Mouse (Mus musculus) layer of hippocampus, postnatal 36 days (tissue): ENCODE results near the gene Tmem53. TPM values are rescaled to one million over a fixed set of nuclear protein-coding genes. Genes with fewer than 3 reads are reported as not detected.
"Not testable (repeated sequence)": the region's sequence is repeated elsewhere in the genome, so short reads cannot be mapped to it uniquely, and the experiment has no call there.

Source experiments
- DNase-seq, 2 experiments: peaks; one replicate each; pipeline ENCODE4 v3.0.0; 2022
- total RNA-seq, 2 experiments: library from RNA; stranded (reverse); gene quantifications; 2 replicates each; pipeline ENCODE4 v1.2.3; 2021

Tmem53 gene
- total RNA-seq, 2 experiments from 2014 or later: 4.8 to 6.1 TPM

GRCm38 (mm10) chr4:117252351-117252750 lies 600 bp downstream of the Tmem53 start:
- no peak for DNase-seq

DNA sequence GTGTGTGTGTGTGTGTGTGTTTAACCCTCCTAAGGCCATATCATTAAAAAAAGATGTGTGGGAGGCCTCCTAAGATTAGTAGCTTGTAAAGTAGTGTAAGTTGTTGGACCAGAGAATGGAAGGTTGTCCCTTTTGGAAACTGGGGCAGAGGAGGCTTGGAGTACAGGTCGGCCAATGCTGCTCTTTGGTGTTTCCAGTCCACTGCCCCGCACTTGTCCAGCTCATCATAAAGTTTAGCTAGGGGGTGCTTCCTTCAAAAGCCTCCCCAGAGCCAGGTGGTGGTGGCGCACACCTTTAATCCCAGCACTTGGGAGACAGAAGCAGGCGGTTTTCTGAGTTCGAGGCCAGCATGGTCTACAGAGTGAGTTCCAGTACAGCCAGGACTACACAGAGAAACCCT lies 1.0 kb downstream of the Tmem53 start:
- no peak for DNase-seq

DNA sequence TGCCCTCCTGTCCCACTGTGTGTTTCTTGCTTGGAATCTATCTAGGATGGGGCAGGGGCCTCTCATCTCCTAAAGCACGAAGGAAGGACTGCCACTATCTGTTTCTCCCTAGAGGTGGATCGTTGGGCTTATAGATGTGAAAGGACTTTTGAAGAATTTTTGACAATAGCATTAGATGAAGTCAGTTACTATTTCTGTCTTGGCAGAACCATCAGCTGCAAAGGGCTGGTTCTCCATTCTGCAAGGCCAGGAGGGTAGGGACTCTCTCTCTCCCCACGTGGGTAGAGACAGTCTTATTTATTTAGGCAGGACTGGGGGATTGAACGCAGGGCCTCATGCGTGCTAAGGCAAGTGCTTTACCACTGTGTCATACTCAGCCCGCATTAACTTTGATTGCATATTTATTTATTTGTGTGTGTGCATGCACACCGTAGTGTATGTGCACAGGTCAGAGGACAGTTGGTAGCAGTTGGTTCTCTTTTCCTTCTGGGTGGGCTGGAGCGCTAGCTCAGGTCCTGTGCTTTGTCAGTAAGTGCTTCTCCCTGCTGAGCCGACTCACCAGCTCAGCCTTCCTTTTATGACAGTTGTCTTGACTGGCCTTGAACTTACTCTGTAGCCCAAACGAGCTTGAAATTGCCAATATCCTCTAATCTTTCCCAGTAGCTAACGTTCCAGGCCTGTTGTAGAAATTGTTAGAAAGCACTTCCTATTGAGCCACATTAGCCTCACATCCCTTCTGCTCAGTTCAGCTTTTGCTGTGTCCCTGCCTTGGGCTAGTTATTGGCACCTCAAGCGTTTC lies 1.7 kb downstream of the Tmem53 start:
- DNase-seq: no peak

DNA sequence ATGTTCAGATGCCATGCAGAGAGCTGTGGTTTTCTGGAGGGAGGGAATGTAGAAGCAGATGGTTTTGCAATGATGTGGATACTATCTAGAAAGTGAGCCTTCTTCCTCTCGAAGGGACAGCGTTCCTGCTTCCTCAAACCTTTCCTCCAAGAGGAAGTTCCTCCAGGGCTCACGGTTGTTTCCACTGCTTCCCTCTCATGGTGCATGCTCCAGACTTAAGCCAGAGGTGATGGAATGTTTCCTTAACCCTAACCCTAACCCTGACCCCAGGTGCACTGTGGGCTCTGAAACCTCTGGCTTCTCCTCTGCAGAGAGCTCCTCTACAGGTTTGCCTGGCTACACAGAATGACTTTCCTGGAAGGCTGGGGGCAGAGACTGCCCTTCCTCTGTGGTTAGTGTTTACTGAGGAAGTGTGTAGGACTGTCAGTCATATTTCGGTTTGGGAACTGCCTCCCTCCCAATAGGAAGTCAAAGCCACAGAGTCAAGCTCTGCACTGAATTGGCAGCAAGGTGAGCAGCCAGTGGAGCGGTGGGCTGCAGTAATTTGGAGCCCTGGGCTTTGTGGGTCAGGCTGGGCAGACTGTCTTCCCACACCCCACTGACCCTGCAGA lies 2.4 kb downstream of the Tmem53 start:
- DNase-seq: no peak

GRCm38 (mm10) chr4:117254672-117255071 lies 2.9 kb downstream of the Tmem53 start:
- no peak for DNase-seq

- not testable (repeated sequence) for DNase-seq
Measured at GRCm38 (mm10) chr4:117259909-117260308, 8.2 kb downstream of the Tmem53 start.

DNA sequence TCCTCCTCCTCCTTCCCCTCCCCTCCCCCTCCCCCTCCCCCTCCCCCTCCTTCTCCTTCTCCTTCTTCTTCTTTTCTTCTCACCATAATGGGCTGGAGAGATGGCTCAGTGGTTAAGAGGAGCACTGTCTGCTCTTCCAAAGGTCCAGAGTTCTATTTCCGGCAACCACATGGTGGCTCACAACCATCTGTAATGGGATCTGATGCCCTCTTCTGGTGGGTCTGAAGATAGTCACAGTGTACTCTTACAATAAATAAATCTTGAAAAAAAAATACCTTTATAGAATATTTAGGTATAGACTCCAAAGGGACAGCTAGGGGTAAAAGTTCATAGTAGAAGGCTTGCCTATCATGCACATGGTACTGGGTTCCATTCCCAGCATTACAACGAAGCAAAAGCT lies 9.5 kb downstream of the Tmem53 start:
- no peak for DNase-seq

- no peak for DNase-seq
Measured at GRCm38 (mm10) chr4:117262101-117262913, 10.6 kb downstream of the Tmem53 start.

- DNase-seq: no peak
Measured at GRCm38 (mm10) chr4:117262987-117263386, 11.2 kb downstream of the Tmem53 start.

- DNase-seq: peak; percentile 76 to 81
Measured at GRCm38 (mm10) chr4:117267284-117267683, 15.5 kb downstream of the Tmem53 start.

DNA sequence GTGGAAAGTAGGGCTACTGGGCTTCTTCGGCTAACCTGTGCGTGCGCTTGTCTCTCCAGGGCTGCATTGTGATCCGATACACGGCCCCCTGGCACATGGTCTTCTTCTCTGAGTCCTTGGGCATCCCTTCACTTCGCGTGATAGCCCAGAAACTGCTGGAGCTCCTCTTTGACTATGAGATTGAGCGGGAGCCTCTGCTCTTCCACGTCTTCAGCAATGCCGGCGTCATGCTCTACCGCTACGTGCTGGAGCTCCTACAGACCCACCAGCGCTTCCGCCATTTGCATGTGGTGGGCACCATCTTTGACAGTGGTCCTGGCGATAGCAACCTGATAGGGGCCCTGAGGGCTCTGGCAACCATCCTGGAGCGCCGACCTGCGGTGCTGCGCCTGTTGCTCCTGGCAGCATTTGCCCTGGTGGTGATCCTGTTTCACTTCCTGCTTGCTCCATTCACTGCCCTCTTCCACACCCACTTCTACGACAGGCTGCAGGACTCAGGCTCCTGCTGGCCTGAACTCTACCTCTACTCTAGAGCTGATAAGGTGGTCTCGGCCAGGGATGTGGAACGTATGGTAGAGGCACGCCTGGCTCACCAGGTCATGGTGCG lies 16.2 kb downstream of the Tmem53 start:
- DNase-seq: no peak

DNA sequence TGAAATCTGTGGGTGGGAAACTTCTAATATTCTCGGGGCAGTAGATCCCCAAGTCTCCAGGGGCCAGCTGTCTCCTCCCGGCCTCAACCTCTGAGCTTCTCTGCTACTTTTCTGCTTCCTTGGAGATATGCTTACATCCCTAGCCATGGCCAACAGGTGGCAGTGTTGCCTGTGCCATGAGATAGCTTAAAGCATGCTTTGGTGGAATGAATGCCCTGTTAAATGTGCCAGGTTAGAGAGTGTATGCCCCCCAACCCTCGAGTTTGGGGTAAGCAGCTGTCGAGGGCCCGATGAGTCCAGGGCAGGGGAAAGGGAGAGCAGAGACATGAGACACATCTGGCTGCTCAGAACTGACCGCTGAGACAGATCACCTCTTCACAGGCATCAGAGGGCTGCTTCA lies 18.5 kb downstream of the Tmem53 start:
- DNase-seq: peak; percentile 69 to 71

GRCm38 (mm10) chr4:117272459-117272858 lies 20.7 kb downstream of the Tmem53 start:
- no peak for DNase-seq

- DNase-seq: no peak
Measured at GRCm38 (mm10) chr4:117274720-117275119, 23.0 kb downstream of the Tmem53 start.

DNA sequence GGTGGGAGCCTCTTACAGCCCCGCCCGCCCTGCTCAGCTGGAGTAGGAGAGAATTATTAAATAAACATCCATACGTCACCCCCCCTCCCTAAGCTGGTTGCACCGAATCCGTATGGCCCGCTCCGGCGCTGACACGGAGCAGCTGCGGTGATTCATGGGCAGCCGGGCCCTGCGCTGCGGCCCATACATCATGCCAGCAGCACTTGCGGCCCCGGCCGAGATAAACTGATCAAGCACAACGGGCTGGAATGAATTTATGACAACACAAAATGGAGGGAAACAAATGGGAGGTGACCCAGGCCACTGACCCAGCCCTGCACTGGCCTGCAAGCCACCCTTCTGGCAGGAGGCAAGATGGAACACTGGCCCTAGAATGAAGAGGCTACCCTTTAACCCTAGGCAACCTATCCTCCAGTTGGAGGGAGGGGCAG lies 24.5 kb downstream of the Tmem53 start:
- no peak for DNase-seq

GRCm38 (mm10) chr4:117277021-117277420 lies 25.3 kb downstream of the Tmem53 start:
- peak; percentile 47 to 50 for DNase-seq

GRCm38 (mm10) chr4:117277687-117278086 lies 25.9 kb downstream of the Tmem53 start:
- DNase-seq: no peak

GRCm38 (mm10) chr4:117278381-117279252 lies 26.9 kb downstream of the Tmem53 start:
- DNase-seq: no peak

GRCm38 (mm10) chr4:117279253-117279642 lies 27.5 kb downstream of the Tmem53 start:
- no peak for DNase-seq

- no peak for DNase-seq
Measured at GRCm38 (mm10) chr4:117280397-117280930, 28.7 kb downstream of the Tmem53 start.

DNA sequence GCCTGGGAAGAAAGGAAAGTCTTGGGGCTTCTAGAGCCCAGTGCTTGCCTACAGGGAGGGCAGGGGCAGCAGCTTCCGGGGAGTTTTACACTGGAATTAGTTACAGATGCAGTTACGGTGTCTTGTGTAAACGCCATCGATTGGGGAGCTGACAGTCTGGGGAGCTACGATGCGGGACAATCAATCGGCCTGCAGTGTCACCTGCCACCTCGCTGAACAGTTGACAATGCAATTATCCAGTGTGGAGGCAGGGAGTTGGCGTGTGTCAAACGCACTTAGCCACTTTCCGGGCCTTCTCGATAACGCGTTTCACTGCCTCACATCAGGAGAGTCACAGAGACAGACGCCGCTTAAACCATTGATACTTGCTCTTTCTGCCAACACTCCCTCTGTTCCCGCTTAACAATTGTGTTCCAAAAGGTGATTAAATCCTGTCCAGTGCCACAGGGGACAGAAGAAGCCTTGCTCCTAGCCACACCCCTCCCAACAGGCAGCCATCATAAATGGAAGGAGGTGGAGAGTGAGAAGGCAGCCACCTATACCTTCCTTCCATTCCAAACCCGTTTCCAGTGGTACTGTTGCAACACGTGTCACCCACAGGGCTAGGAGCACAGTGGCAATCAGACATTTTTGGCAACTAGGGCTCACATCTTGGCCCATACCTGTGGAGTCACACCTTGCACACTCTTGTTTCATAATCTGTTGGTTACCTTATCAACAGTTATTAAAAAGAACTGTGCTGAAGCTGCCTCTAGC lies 29.5 kb downstream of the Tmem53 start:
- DNase-seq: no peak
